Mouse (Mus musculus) T-helper 17 cell (primary cell): ENCODE measurements at regions not wholly inside any gene's neighbourhood (a gene's known extent, or its start where the extent isn't known, plus 50 kb on each side); places are given as distances from the start of the nearest gene placed in this dataset.

Experiments
- in situ Hi-C, 2 experiments: fragments of 300-600 bp; cut with MboI, MseI; formaldehyde crosslinking; loops; 1 replicate in 1 of 2; 2 replicates in 1 of 2; pipeline ENCODE4 v1.15.1; 2025; ENCODE audit warnings: high pct_unique_total_duplicates in 2 of 2

- in situ Hi-C loops: loop anchor here in 1 of 2 experiments (10.0 kb wide), 1 partner anchor 1651 kb away; no protein-coding TSS in a partner anchor
These were observed 144.7 kb upstream of the Cnot2 start for GRCm38 (mm10) chr10:116726031-116726430.

GRCm38 (mm10) chr10:116721986-116722385 is 140.7 kb upstream of the Cnot2 start:
- in situ Hi-C loops: loop anchor here in 1 of 2 experiments (10.0 kb wide), 1 partner anchor 1647 kb away; no protein-coding TSS in a partner anchor

GRCm38 (mm10) chr10:116719616-116720015 is 138.3 kb upstream of the Cnot2 start:
- in situ Hi-C loops: loop anchor here in 1 of 2 experiments (10.0 kb wide), 1 partner anchor 1645 kb away; no protein-coding TSS in a partner anchor

GRCm38 (mm10) chr10:116717961-116718360 is 136.7 kb upstream of the Cnot2 start:
- in situ Hi-C loops: no loop called here

- in situ Hi-C loops: no loop called here
These were observed 135.8 kb upstream of the Cnot2 start for GRCm38 (mm10) chr10:116717017-116717643.

- in situ Hi-C loops: no loop called here
These were observed 132.1 kb upstream of the Cnot2 start for GRCm38 (mm10) chr10:116713456-116713855.

GRCm38 (mm10) chr10:116707025-116707424 is 125.7 kb upstream of the Cnot2 start:
- in situ Hi-C loops: no loop called here

- in situ Hi-C loops: no loop called here
These were observed 120.0 kb upstream of the Cnot2 start for GRCm38 (mm10) chr10:116701281-116701680.

GRCm38 (mm10) chr10:116699711-116700110 is 118.4 kb upstream of the Cnot2 start:
- in situ Hi-C loops: loop anchor here in 1 of 2 experiments (10.0 kb wide), 1 partner anchor 555 kb away; no protein-coding TSS in a partner anchor

- in situ Hi-C loops: loop anchor here in 1 of 2 experiments (10.0 kb wide), 1 partner anchor 557 kb away; no protein-coding TSS in a partner anchor
These were observed 116.5 kb upstream of the Cnot2 start for GRCm38 (mm10) chr10:116697628-116698316.

GRCm38 (mm10) chr10:116693816-116694215 is 112.5 kb upstream of the Cnot2 start:
- in situ Hi-C loops: loop anchor here in 1 of 2 experiments (10.0 kb wide), 1 partner anchor 561 kb away; no protein-coding TSS in a partner anchor

- in situ Hi-C loops: no loop called here
These were observed 105.4 kb upstream of the Cnot2 start for GRCm38 (mm10) chr10:116686741-116687140.

GRCm38 (mm10) chr10:116683374-116683773 is 102.1 kb upstream of the Cnot2 start:
- in situ Hi-C loops: no loop called here

- in situ Hi-C loops: loop anchor here in 1 of 2 experiments (10.0 kb wide), 1 partner anchor 906 kb away; no protein-coding TSS in a partner anchor
These were observed 97.8 kb upstream of the Cnot2 start for GRCm38 (mm10) chr10:116678950-116679735.

- in situ Hi-C loops: loop anchor here in 1 of 2 experiments (10.0 kb wide), 1 partner anchor 907 kb away; no protein-coding TSS in a partner anchor
These were observed 96.6 kb upstream of the Cnot2 start for GRCm38 (mm10) chr10:116677949-116678348.

GRCm38 (mm10) chr10:116675171-116675570 is 93.9 kb upstream of the Cnot2 start:
- in situ Hi-C loops: loop anchor here in 1 of 2 experiments (10.0 kb wide), 1 partner anchor 910 kb away; no protein-coding TSS in a partner anchor

GRCm38 (mm10) chr10:116674348-116674747 is 93.0 kb upstream of the Cnot2 start:
- in situ Hi-C loops: loop anchor here in 1 of 2 experiments (10.0 kb wide), 1 partner anchor 910 kb away; no protein-coding TSS in a partner anchor

GRCm38 (mm10) chr10:116658162-116658962 is 77.1 kb upstream of the Cnot2 start:
- in situ Hi-C loops: no loop called here

- in situ Hi-C loops: no loop called here
These were observed 74.6 kb upstream of the Cnot2 start for GRCm38 (mm10) chr10:116655891-116656290.

GRCm38 (mm10) chr10:116655018-116655807 is 73.9 kb upstream of the Cnot2 start:
- in situ Hi-C loops: no loop called here
